Mouse (Mus musculus): ENCODE results near the gene Arhgdib. TPM values are rescaled to one million over a fixed set of nuclear protein-coding genes. Genes with fewer than 3 reads are reported as not detected.

Gene Arhgdib
- polyA plus RNA-seq, 2 experiments: 104 to 149 TPM

GRCm38 (mm10) chr6:136957062-136957461 lies 15.4 kb upstream of the Arhgdib start:
- no peak for TF ChIP-seq POLR2A (IDR thresholded peaks at IDR 0.05; ENCODE audit: borderline replicate concordance, extremely low read depth, insufficient read depth, insufficient read length)
- H3K9ac ChIP-seq (ENCODE audit: low read depth, low read length, severe bottlenecking): no peak overlapping the region
- no peaks in the 10 kb centered on the region for H3K36me3 ChIP-seq (ENCODE audit: control insufficient read depth, insufficient read depth, low read length)
- no peak overlapping the region for H3K27ac ChIP-seq (replicated peaks; ENCODE audit: low read depth, low read length)
- 59% methylated on average over 7 of the region's 7 CpGs for WGBS
- no peak overlapping the region for H3K4me2 ChIP-seq (replicated peaks; ENCODE audit: low read depth, low read length, severe bottlenecking)
- no peak; the same call in 1 of the 2 replicates for ATAC-seq (ENCODE audit: low FRiP score, low read depth)
- no peak for DNase-seq (ENCODE audit: low spot score)
- no peaks in the 10 kb centered on the region for H3K27me3 ChIP-seq (ENCODE audit: control insufficient read depth, insufficient read depth, low read length)
- no peaks in the 10 kb centered on the region for H3K9me3 ChIP-seq (ENCODE audit: control insufficient read depth, low read length)
- H3K4me1 ChIP-seq (ENCODE audit: control insufficient read depth, insufficient read depth, low read length): no peaks in the 10 kb centered on the region
- no peak overlapping the region for H3K4me3 ChIP-seq (replicated peaks; ENCODE audit: low read length)

- no peak for ATAC-seq (ENCODE audit: low FRiP score, low read depth)
Observed at GRCm38 (mm10) chr6:136955240-136955639, 13.5 kb upstream of the Arhgdib start.

GRCm38 (mm10) chr6:136954715-136955114 lies 13.0 kb upstream of the Arhgdib start:
- Histone ChIP-seq H3K9ac (ENCODE audit: low read depth, low read length, severe bottlenecking) (no peak overlapping the region), H3K27ac (replicated peaks; ENCODE audit: low read depth, low read length) (no peak overlapping the region), H3K9me3 (ENCODE audit: control insufficient read depth, low read length) (no peaks in the 10 kb centered on the region), H3K27me3 (ENCODE audit: control insufficient read depth, insufficient read depth, low read length) (no peaks in the 10 kb centered on the region), H3K4me1 (ENCODE audit: control insufficient read depth, insufficient read depth, low read length) (no peaks in the 10 kb centered on the region), H3K4me2 (replicated peaks; ENCODE audit: low read depth, low read length, severe bottlenecking) (no peak overlapping the region), H3K36me3 (ENCODE audit: control insufficient read depth, insufficient read depth, low read length) (no peaks in the 10 kb centered on the region), H3K4me3 (replicated peaks; ENCODE audit: low read length) (no peak overlapping the region)
- 84% methylated on average over 8 of the region's 8 CpGs for WGBS
- DNase-seq (ENCODE audit: low spot score) (no peak), ATAC-seq (ENCODE audit: low FRiP score, low read depth) (no peak)
- no peak for TF ChIP-seq POLR2A (IDR thresholded peaks at IDR 0.05; ENCODE audit: borderline replicate concordance, extremely low read depth, insufficient read depth, insufficient read length)

More at GRCm38 (mm10) chr6:136955240-136955639, 13.5 kb upstream of the Arhgdib start:
- no peak overlapping the region for H3K27ac ChIP-seq (replicated peaks; ENCODE audit: low read depth, low read length)
- no peak overlapping the region for H3K9ac ChIP-seq (ENCODE audit: low read depth, low read length, severe bottlenecking)
- no peaks in the 10 kb centered on the region for H3K27me3 ChIP-seq (ENCODE audit: control insufficient read depth, insufficient read depth, low read length)
- no peaks in the 10 kb centered on the region for H3K9me3 ChIP-seq (ENCODE audit: control insufficient read depth, low read length)
- no peaks in the 10 kb centered on the region for H3K4me1 ChIP-seq (ENCODE audit: control insufficient read depth, insufficient read depth, low read length)
- TF ChIP-seq POLR2A (IDR thresholded peaks at IDR 0.05; ENCODE audit: borderline replicate concordance, extremely low read depth, insufficient read depth, insufficient read length): no peak
- WGBS: 87% methylated on average over 3 of the region's 3 CpGs
- no peak overlapping the region for H3K4me3 ChIP-seq (replicated peaks; ENCODE audit: low read length)
- DNase-seq (ENCODE audit: low spot score): no peak
- no peak overlapping the region for H3K4me2 ChIP-seq (replicated peaks; ENCODE audit: low read depth, low read length, severe bottlenecking)
- H3K36me3 ChIP-seq (ENCODE audit: control insufficient read depth, insufficient read depth, low read length): no peaks in the 10 kb centered on the region

- no peak overlapping the region for H3K4me2 ChIP-seq (replicated peaks; ENCODE audit: low read depth, low read length, severe bottlenecking)
- no peak overlapping the region for H3K9ac ChIP-seq (ENCODE audit: low read depth, low read length, severe bottlenecking)
- DNase-seq (ENCODE audit: low spot score) (no peak), ATAC-seq (ENCODE audit: low FRiP score, low read depth) (no peak)
- no peak overlapping the region for H3K27ac ChIP-seq (replicated peaks; ENCODE audit: low read depth, low read length)
- H3K4me1 ChIP-seq (ENCODE audit: control insufficient read depth, insufficient read depth, low read length): no peaks in the 10 kb centered on the region
- no peaks in the 10 kb centered on the region for H3K27me3 ChIP-seq (ENCODE audit: control insufficient read depth, insufficient read depth, low read length)
- H3K4me3 ChIP-seq (replicated peaks; ENCODE audit: low read length): no peak overlapping the region
- 77% methylated on average over 6 of the region's 6 CpGs for WGBS
- no peak for TF ChIP-seq POLR2A (IDR thresholded peaks at IDR 0.05; ENCODE audit: borderline replicate concordance, extremely low read depth, insufficient read depth, insufficient read length)
- H3K36me3 ChIP-seq (ENCODE audit: control insufficient read depth, insufficient read depth, low read length): no peaks in the 10 kb centered on the region
- H3K9me3 ChIP-seq (ENCODE audit: control insufficient read depth, low read length): no peaks in the 10 kb centered on the region
Observed at GRCm38 (mm10) chr6:136954192-136954591, 12.5 kb upstream of the Arhgdib start.

- no peaks in the 10 kb centered on the region for H3K27me3 ChIP-seq (ENCODE audit: control insufficient read depth, insufficient read depth, low read length)
Observed at GRCm38 (mm10) chr6:136952930-136953329, 11.2 kb upstream of the Arhgdib start.

GRCm38 (mm10) chr6:136950171-136950570 lies 8.5 kb upstream of the Arhgdib start:
- DNase-seq (ENCODE audit: low spot score) (no peak), ATAC-seq (ENCODE audit: low FRiP score, low read depth) (no peak)
- TF ChIP-seq POLR2A (IDR thresholded peaks at IDR 0.05; ENCODE audit: borderline replicate concordance, extremely low read depth, insufficient read depth, insufficient read length): no peak
- no peaks in the 10 kb centered on the region for H3K27me3 ChIP-seq (ENCODE audit: control insufficient read depth, insufficient read depth, low read length)
- no peaks in the 10 kb centered on the region for H3K36me3 ChIP-seq (ENCODE audit: control insufficient read depth, insufficient read depth, low read length)
- H3K4me1 ChIP-seq (ENCODE audit: control insufficient read depth, insufficient read depth, low read length): peaks cover 15% of the 10 kb centered on the region
- no peak overlapping the region for H3K4me2 ChIP-seq (replicated peaks; ENCODE audit: low read depth, low read length, severe bottlenecking)
- 94% methylated on average over 2 of the region's 2 CpGs for WGBS
- H3K9ac ChIP-seq (ENCODE audit: low read depth, low read length, severe bottlenecking): no peak overlapping the region
- no peak overlapping the region for H3K4me3 ChIP-seq (replicated peaks; ENCODE audit: low read length)
- H3K9me3 ChIP-seq (ENCODE audit: control insufficient read depth, low read length): no peaks in the 10 kb centered on the region
- H3K27ac ChIP-seq (replicated peaks; ENCODE audit: low read depth, low read length): no peak overlapping the region

More at GRCm38 (mm10) chr6:136952930-136953329, 11.2 kb upstream of the Arhgdib start:
- no peak for DNase-seq (ENCODE audit: low spot score)
- H3K36me3 ChIP-seq (ENCODE audit: control insufficient read depth, insufficient read depth, low read length): no peaks in the 10 kb centered on the region
- no peak for TF ChIP-seq POLR2A (IDR thresholded peaks at IDR 0.05; ENCODE audit: borderline replicate concordance, extremely low read depth, insufficient read depth, insufficient read length)
- no peak overlapping the region for H3K27ac ChIP-seq (replicated peaks; ENCODE audit: low read depth, low read length)
- H3K4me2 ChIP-seq (replicated peaks; ENCODE audit: low read depth, low read length, severe bottlenecking): no peak overlapping the region
- 87% methylated on average over 9 of the region's 9 CpGs for WGBS
- no peak overlapping the region for H3K9ac ChIP-seq (ENCODE audit: low read depth, low read length, severe bottlenecking)
- ATAC-seq (ENCODE audit: low FRiP score, low read depth): no peak
- no peak overlapping the region for H3K4me3 ChIP-seq (replicated peaks; ENCODE audit: low read length)
- no peaks in the 10 kb centered on the region for H3K9me3 ChIP-seq (ENCODE audit: control insufficient read depth, low read length)
- H3K4me1 ChIP-seq (ENCODE audit: control insufficient read depth, insufficient read depth, low read length): peaks cover 5% of the 10 kb centered on the region; the same call in 1 of the 2 replicates

Data from limb, embryonic 14.5 days (tissue).